Mouse (Mus musculus) limb, embryonic 15.5 days (tissue): ENCODE results near the gene Aacs. TPM values are rescaled to one million over a fixed set of nuclear protein-coding genes. Genes with fewer than 3 reads are reported as not detected.

Experiments
- ATAC-seq: fragments of 200-750 bp; cut with Nextera tagmentation; 2 replicates; pipeline ENCODE4 v1.8.0; 2017; ENCODE audit warnings: low read depth, moderate TSS enrichment; ENCODE audit not compliant: insufficient number of reproducible peaks, low FRiP score, low TSS enrichment
- H3K27ac ChIP-seq: fragments of 300-500 bp; sonication (generic); 2 replicates; pipeline ENCODE4 v1.5.1; 2015; ENCODE audit warnings: moderate library complexity, mild to moderate bottlenecking, inconsistent platforms
- H3K27me3 ChIP-seq: fragments of 300-500 bp; sonication (generic); 2 replicates; pipeline ENCODE4 v1.6.1; 2015; ENCODE audit warnings: inconsistent platforms
- H3K36me3 ChIP-seq: fragments of 300-500 bp; sonication (generic); 2 replicates; pipeline ENCODE4 v1.6.1; 2015; ENCODE audit warnings: inconsistent platforms
- H3K4me1 ChIP-seq: fragments of 300-500 bp; sonication (generic); 2 replicates; pipeline ENCODE4 v1.6.1; 2015; ENCODE audit warnings: inconsistent platforms
- H3K4me2 ChIP-seq: fragments of 300-500 bp; sonication (generic); 2 replicates; pipeline ENCODE4 v1.6.1; 2015; ENCODE audit warnings: mild to moderate bottlenecking, inconsistent platforms
- H3K4me3 ChIP-seq: fragments of 300-500 bp; sonication (generic); 2 replicates; pipeline ENCODE4 v1.5.1; 2015; ENCODE audit warnings: mild to moderate bottlenecking, inconsistent platforms
- H3K9ac ChIP-seq: fragments of 300-500 bp; sonication (generic); 2 replicates; pipeline ENCODE4 v1.6.1; 2015; ENCODE audit warnings: inconsistent platforms
- H3K9me3 ChIP-seq: fragments of 300-500 bp; sonication (generic); 2 replicates; pipeline ENCODE4 v1.6.1; 2016; ENCODE audit warnings: inconsistent platforms
- WGBS: fragments of 180-500 bp; shearing (Covaris S2); methylation state at CpG from one replicate; pipeline ENCODE4 v1.1.7; 2015; 5-methylcytosine and 5-hydroxymethylcytosine counted together
- polyA plus RNA-seq: library from polyadenylated mRNA; unstranded; fragments of >200 nt; fragmentation: Nextera tagmentation; extraction: Ambion mirVana; gene quantifications from 2 replicates; pipeline ENCODE4 v1.2.1, GENCODE M21; 2015

The Aacs gene
- polyA plus RNA-seq, 1 experiment from 2014 or later = 53.2 TPM

DNA sequence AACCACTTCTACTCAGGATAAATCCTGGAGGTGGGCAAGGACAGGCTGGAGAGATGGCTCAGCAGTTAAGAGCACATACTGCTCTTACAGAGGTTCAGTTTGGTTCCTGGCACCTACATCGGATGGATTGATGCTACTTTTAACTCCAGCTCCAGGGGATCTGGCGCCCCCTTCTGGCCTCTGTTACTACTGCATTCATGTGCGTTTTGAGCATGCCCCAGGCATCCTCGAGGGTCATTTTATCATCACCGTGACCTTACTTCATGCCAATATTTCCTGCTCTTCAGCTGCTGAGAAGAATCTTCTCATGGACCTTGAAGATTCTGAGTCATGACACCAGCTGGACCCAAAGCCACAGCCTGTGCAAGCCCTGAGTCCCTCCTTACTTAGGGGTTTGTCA, 49.9 kb downstream of the Aacs start:
- H3K9ac ChIP-seq = no peak overlapping the region
- 54% methylated on average over 5 of the region's 5 CpGs for WGBS
- no peak overlapping the region for H3K4me2 ChIP-seq
- H3K27ac ChIP-seq = no peak overlapping the region
- peaks cover 27% of the 10 kb centered on the region for H3K27me3 ChIP-seq
- no peaks in the 10 kb centered on the region for H3K36me3 ChIP-seq
- H3K4me3 ChIP-seq = no peak overlapping the region
- H3K9me3 ChIP-seq = no peaks in the 10 kb centered on the region; the same call in 1 of the 2 replicates
- peaks cover 3% of the 10 kb centered on the region; the same call in 1 of the 2 replicates for H3K4me1 ChIP-seq
- no peak for ATAC-seq

DNA sequence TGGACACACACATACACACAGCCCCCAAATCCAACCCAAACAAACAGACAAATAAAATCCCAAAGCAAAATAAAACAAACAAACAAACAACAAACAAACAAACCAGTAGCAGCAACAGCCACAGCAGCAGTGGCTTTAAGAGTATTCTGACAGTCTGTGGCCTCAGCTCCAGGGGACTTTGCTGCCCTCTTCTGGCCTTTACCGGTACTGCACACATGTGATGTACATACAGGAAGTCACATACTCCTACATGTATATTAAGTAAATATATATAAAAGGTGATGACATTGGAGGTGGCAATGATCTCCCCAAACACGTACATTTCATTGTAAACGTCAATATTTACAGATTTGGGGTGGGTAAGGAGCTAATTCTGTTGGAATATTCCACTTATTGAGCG, 50.9 kb downstream of the Aacs start:
- H3K4me1 ChIP-seq = peaks cover 4% of the 10 kb centered on the region
- WGBS = 76% methylated on average over 4 of the region's 4 CpGs
- H3K9ac ChIP-seq = no peak overlapping the region
- ATAC-seq = no peak
- no peaks in the 10 kb centered on the region for H3K36me3 ChIP-seq
- H3K4me2 ChIP-seq = no peak overlapping the region
- no peak overlapping the region for H3K4me3 ChIP-seq
- H3K27ac ChIP-seq = no peak overlapping the region
- H3K27me3 ChIP-seq = peaks cover 35% of the 10 kb centered on the region
- no peaks in the 10 kb centered on the region; the same call in 1 of the 2 replicates for H3K9me3 ChIP-seq

DNA sequence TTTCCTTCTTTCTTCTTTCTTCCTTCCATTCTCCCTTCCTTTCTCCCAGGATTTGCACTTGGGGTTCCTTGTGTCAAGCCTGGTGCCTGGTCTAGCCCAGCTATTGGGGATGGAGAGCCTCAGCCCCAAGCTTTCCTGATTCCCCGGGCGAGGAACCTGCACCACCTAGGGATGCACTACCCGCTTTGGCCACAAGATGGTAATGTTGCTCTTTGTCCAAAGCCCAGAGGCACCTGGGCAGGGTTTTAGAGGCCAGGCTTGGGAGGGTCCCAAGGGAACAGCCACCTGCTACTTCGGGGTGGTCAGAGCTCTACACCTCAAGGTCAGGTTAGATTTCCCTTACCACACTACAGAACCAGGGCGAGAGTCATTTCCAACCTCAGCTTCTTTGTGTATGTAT, 53.5 kb downstream of the Aacs start:
- Histone ChIP-seq H3K9ac (no peak overlapping the region), H3K36me3 (no peaks in the 10 kb centered on the region), H3K4me2 (no peak overlapping the region), H3K27me3 (peaks cover 61% of the 10 kb centered on the region), H3K9me3 (no peaks in the 10 kb centered on the region; the same call in 1 of the 2 replicates), H3K4me3 (no peak overlapping the region), H3K4me1 (peaks cover 24% of the 10 kb centered on the region), H3K27ac (no peak overlapping the region)
- ATAC-seq = no peak
- 4% methylated on average over 5 of the region's 5 CpGs for WGBS

GRCm38 (mm10) chr5:125531634-125532033, 56.0 kb downstream of the Aacs start, which contains the start of gene Tmem132b:
Tmem132b (plus strand) TSS chr5:125531774.
- Histone ChIP-seq H3K27ac (no peak within 1 kb of the TSS), H3K4me1 (peaks cover 21% of the 10 kb centered on the region), H3K4me2 (peak within 1 kb of the TSS; percentile 87), H3K4me3 (peak within 1 kb of the TSS; percentile 48), H3K36me3 (no peaks in the 10 kb centered on the region), H3K9ac (0 out of 2 replicates have a peak within 1 kb of the TSS, but pooled peaks have one; percentile 10), H3K9me3 (no peaks in the 10 kb centered on the region), H3K27me3 (peaks cover 85% of the 10 kb centered on the region)
- 2% methylated on average over 25 of the region's 25 CpGs for WGBS
- no peak for ATAC-seq

GRCm38 (mm10) chr5:125532191-125532544, 56.6 kb downstream of the Aacs start:
- Histone ChIP-seq H3K4me3 (peak overlapping the region; percentile 48), H3K9ac (0 out of 2 replicates have a peak overlapping the region, but pooled peaks have one; percentile 10), H3K36me3 (no peaks in the 10 kb centered on the region), H3K4me2 (peak overlapping the region; percentile 87), H3K27ac (no peak overlapping the region), H3K9me3 (no peaks in the 10 kb centered on the region), H3K4me1 (peaks cover 21% of the 10 kb centered on the region), H3K27me3 (peaks cover 88% of the 10 kb centered on the region)
- WGBS = 0% methylated on average over 30 of the region's 30 CpGs
- ATAC-seq = no peak

DNA sequence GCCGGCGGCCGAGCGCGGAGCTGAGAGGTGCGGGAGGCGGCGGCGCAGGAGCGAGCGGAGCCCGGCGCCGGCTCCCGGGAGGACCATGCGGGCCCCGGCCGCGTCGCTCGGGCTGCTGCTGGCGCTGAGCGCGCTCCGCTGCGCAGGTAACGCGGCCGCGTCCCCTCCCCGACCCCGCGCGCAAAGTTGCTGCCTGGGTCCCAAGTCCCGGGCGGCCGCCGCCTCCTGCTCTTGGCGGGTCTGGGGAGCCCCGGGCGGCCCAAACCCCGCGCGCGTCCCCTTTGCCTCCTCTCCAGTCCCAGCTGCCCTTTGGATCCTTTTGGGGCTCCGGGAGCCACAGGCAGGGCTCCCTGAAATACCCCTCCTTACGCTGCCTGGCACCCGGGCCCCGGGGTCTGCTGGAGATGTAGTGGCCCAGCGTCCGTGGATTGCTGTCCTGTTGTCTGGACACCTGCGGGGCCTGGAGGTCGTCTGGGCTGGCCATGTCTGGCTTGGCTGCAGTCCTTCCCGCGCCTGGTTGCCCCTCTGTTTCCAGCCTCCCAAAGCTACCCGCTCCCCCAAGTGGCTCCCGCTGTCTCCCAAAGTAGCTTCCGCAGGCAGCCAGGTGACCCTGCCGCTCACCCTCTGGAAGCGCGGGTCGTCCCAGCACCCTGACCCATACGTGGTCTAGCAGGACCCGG, 57.1 kb downstream of the Aacs start:
- WGBS = 1% methylated on average over 64 of the region's 64 CpGs

DNA sequence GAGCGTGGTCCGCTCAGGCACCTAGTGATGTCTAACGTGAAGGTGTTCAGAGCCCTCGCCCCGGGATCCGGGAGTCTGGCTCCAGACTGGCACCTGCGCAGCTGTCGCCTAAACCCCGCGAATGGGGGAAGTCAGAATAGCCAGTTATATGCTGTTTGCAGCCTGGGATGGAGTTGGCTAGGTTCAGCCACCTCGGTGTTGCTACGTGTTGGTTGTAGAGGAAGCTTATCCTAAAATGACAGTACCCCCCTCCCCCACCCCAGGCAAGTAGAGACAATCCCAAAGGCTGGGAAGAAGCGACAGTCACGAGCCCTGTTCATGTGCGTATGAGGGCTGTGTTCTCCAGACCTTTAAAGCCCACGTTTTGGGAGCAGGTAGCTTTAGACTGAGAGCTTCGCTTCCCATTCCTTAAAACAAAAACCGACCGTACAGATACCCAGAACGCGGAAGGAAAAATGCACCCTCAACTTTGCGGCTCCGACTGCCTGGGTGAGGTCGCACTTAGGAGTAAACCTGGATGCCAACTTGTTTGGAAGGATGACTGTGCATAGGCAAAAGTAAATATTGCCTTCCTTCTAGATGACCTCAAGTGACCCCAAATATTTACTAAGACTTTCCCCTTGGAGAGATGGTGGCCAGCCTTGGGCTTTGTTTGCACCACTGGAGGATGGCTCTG, 57.7 kb downstream of the Aacs start:
- ATAC-seq = no peak
- 3% methylated on average over 24 of the region's 24 CpGs for WGBS
- peak overlapping the region; percentile 48 for H3K4me3 ChIP-seq
- no peak overlapping the region for H3K27ac ChIP-seq
- H3K9ac ChIP-seq = no peak overlapping the region
- H3K4me2 ChIP-seq = peak overlapping the region; percentile 87
- peaks cover 21% of the 10 kb centered on the region for H3K4me1 ChIP-seq
- H3K9me3 ChIP-seq = no peaks in the 10 kb centered on the region
- H3K36me3 ChIP-seq = no peaks in the 10 kb centered on the region
- H3K27me3 ChIP-seq = peaks cover 88% of the 10 kb centered on the region

More for the DNA sequence above, 57.1 kb downstream of the Aacs start:
- peak overlapping the region; percentile 87 for H3K4me2 ChIP-seq
- H3K9me3 ChIP-seq = no peaks in the 10 kb centered on the region
- peak overlapping the region; percentile 48 for H3K4me3 ChIP-seq
- H3K9ac ChIP-seq = 0 out of 2 replicates have a peak overlapping the region, but pooled peaks have one; percentile 10
- peaks cover 91% of the 10 kb centered on the region for H3K27me3 ChIP-seq
- H3K4me1 ChIP-seq = peaks cover 21% of the 10 kb centered on the region
- H3K36me3 ChIP-seq = no peaks in the 10 kb centered on the region
- ATAC-seq = no peak
- no peak overlapping the region for H3K27ac ChIP-seq

- Histone ChIP-seq H3K4me3 (no peak overlapping the region), H3K4me1 (peaks cover 21% of the 10 kb centered on the region), H3K4me2 (no peak overlapping the region), H3K9ac (no peak overlapping the region), H3K36me3 (no peaks in the 10 kb centered on the region), H3K27me3 (peaks cover 85% of the 10 kb centered on the region), H3K27ac (no peak overlapping the region), H3K9me3 (no peaks in the 10 kb centered on the region)
- 8% methylated on average over 7 of the region's 7 CpGs for WGBS
- ATAC-seq = no peak
Measured at GRCm38 (mm10) chr5:125534168-125534610, 58.6 kb downstream of the Aacs start.

- H3K4me2 ChIP-seq = no peak overlapping the region
- WGBS = under 1% methylated on average over 26 of the region's 26 CpGs
Measured at GRCm38 (mm10) chr5:125534611-125535324, 59.2 kb downstream of the Aacs start.

GRCm38 (mm10) chr5:125545090-125545489, 69.5 kb downstream of the Aacs start:
- WGBS = 90% methylated on average over 2 of the region's 2 CpGs
- H3K4me2 ChIP-seq = no peak overlapping the region
- H3K27me3 ChIP-seq = peaks cover 20% of the 10 kb centered on the region
- H3K4me3 ChIP-seq = no peak overlapping the region
- H3K4me1 ChIP-seq = no peaks in the 10 kb centered on the region
- H3K9me3 ChIP-seq = no peaks in the 10 kb centered on the region
- H3K27ac ChIP-seq = no peak overlapping the region
- H3K36me3 ChIP-seq = no peaks in the 10 kb centered on the region
- H3K9ac ChIP-seq = no peak overlapping the region
- ATAC-seq = no peak

More at GRCm38 (mm10) chr5:125534611-125535324, 59.2 kb downstream of the Aacs start:
- Histone ChIP-seq H3K36me3 (no peaks in the 10 kb centered on the region), H3K27me3 (peaks cover 80% of the 10 kb centered on the region), H3K9me3 (no peaks in the 10 kb centered on the region), H3K9ac (no peak overlapping the region), H3K27ac (no peak overlapping the region), H3K4me3 (no peak overlapping the region), H3K4me1 (peaks cover 21% of the 10 kb centered on the region)
- no peak for ATAC-seq

DNA sequence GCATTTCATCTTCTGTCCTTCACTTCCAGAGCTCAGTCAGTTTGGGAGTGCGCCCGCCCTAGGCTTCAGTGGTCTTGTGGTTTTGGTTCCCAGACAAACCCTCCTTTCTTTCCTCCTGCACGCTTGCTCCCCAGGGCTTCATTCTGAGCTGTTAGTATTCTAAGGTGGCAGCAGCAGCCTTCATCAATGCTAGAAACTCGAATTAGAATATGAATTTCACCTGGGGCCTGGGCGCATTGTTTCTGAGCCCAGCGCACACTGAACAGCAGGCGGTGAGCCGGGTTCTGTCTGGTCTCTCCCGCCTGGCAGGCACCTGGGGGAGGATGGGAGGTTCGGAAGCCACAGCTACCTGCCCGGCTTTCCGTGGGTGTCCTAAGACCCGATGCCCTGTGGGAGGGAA, 70.7 kb downstream of the Aacs start:
- H3K27ac ChIP-seq = no peak overlapping the region
- 0 out of 2 replicates have a peak overlapping the region, but pooled peaks have one; percentile 8 for H3K4me2 ChIP-seq
- H3K9ac ChIP-seq = no peak overlapping the region
- no peaks in the 10 kb centered on the region for H3K36me3 ChIP-seq
- H3K27me3 ChIP-seq = peaks cover 20% of the 10 kb centered on the region
- no peak overlapping the region for H3K4me3 ChIP-seq
- WGBS = 27% methylated on average over 13 of the region's 13 CpGs
- ATAC-seq = no peak
- H3K4me1 ChIP-seq = no peaks in the 10 kb centered on the region
- H3K9me3 ChIP-seq = no peaks in the 10 kb centered on the region
